Mouse (Mus musculus) inflammation-experienced regulatory T-cells, adult 6 months (primary cell): ENCODE measurements around the gene Plg. TPM values are rescaled to one million over a fixed set of nuclear protein-coding genes. Genes with fewer than 3 reads are reported as not detected.
A peak's percentile ranks its signal among the peaks of the same experiment; 100 is the strongest.

Experiments
- ATAC-seq: one replicate; pipeline ENCODE4 v1.8.0; 2017
- polyA plus RNA-seq, 3 experiments: library from polyadenylated mRNA; unstranded; fragments of 100-300 nt; shearing (Covaris generic); gene quantifications; one replicate each; pipeline ENCODE4 v1.2.1; 2017

Plg gene
- polyA plus RNA-seq = not detected

- no peak for ATAC-seq
These were observed at the start of gene Plg for GRCm38 (mm10) chr17:12377981-12378705. Gene Plg (plus strand): TSS chr17:12378608.

DNA sequence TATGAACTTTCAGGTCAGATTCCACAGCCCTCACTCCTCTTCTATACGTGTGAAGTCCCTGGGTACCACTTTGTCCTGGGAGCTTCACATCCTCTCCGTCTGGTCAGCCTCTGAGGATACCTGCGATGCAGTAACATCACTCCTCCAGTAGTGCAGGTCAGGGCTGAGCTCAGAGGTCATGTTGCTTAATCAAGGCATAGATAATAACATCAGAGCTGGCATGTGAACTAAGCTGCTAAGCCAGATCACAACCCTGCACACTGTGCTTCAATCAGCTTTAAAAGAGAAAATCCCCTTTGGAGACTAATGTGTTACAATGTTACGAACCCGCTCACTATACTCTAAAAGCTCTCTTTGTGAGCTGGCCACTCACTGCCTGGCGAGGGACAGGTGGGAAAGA lies 43.3 kb upstream of the Plg start:
- ATAC-seq = no peak

- ATAC-seq = no peak
These were observed 42.1 kb upstream of the Plg start for GRCm38 (mm10) chr17:12336073-12336868.

GRCm38 (mm10) chr17:12337156-12337555 lies 41.3 kb upstream of the Plg start:
- no peak for ATAC-seq

- no peak for ATAC-seq
These were observed 34.6 kb upstream of the Plg start for GRCm38 (mm10) chr17:12343702-12344376.

GRCm38 (mm10) chr17:12347462-12347861 lies 30.9 kb upstream of the Plg start:
- no peak for ATAC-seq

DNA sequence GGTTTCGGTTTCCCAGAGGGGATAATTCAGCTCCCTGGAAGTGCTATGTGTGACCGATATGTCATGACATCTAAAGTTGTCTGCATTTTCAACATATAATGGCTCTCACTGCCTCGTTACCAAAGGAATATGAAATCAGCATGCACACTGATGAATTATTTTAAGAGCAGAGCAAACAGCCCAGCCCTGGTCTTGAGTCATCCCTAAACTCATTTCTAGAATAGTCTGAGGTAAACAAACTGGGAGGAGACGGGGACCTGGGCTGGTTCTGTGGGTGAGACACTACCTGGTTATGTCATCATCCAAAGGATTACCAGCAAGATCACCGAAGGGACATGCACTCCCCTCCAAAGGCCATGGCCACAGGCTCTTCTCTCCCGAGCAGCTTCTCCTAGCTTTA lies 26.8 kb upstream of the Plg start:
- ATAC-seq = no peak

DNA sequence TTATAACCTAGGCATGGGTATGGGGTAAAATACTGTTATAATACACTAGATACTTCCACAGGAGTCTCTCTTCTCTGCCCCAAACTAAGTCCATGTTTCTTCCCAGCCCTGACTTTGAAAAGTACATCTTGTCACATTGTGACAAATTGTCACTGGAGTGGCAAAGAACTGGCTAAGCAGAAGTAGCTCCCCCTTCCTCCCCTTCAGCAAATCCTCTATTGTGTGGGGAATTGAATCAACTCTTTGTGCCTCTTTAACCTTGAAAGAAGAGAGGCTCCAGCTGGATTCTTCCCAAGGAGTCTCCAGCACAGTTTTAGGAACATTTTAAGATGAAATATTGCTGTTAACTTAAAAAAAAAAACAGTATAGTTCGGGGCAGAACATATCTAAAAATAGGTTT lies 25.6 kb upstream of the Plg start:
- no peak for ATAC-seq

GRCm38 (mm10) chr17:12359876-12360275 lies 18.5 kb upstream of the Plg start:
- ATAC-seq = no peak

DNA sequence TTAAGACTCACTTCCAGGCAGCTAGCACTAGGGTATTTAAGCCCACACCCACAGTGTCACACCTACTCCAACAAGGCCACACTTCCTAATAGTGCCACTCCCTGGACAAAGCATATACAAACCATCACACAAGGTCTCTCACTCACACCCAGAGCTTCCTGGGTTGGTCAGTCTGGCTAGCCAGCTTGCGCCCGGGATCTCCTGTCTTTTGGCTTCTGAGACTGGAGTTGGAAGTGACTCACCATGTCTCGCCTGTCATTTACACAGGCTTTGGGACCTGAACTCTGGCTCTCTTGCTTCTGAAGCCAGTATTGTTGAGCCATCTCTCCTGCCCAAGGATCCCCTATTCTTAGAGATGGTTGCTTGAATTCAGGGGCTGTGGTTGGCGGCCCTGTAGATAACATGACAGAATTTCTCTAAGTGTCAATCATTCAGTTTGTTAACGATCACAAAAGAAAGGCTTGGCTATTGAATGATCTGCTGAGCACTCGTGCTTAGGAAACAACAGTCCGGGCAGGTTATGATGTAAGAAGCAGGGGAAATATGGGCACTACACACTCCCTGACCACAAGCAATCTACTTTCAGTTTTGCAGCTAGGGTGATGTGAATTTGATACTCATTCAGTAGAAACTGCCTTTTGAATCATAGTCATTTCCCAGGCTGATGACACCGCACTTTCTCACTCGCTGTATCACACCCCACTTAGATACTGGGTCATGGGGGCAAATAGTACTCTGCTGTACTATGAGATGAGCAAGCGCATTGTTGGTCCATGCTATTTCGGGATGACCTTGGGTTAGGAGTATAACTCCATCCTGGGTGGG lies 14.6 kb upstream of the Plg start:
- peak; percentile 79 for ATAC-seq

DNA sequence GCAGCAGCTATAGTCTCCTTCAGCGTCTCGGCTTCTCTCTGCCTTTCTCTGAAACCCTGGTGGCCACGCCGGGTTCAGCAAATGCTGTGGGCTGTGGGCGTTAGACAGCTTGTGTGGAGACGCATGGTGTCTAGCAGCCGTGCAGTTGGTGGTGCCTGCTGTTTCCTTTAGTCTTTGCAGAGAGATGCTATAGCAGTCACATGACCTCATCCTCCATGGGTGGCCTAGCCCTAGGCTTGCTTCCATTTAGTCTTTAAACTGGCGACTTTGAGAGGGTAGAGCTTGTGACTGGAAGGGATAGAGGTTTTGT lies 14.0 kb upstream of the Plg start:
- peak; percentile 67 for ATAC-seq

DNA sequence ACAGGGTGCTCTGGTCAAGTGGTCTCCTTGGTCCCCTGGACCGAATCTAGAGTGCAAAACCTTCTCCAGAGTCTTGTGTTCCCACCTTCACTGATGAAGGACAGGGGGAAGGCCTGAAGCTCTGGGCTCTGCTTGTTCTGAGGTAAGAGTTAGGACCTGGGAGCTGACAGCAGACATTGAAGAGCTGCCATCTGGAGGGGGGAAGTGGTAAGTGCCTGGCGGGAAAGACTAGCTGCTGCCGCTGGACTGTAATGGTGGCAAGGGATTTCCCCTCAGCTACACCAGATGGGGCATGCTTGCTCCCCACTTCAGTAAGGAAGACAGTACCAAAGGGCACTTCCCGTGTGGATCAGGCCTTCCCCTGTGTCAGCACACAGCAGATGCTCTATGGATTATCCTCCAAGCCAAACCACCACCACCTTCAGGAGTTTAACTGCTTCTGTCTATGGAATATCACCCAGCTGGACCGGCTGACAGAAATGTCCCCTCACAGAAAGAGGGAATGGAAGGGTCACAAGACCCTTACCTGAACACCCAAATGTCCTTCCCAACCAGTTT lies 11.0 kb upstream of the Plg start:
- peak; percentile 50 for ATAC-seq

GRCm38 (mm10) chr17:12369393-12369792 lies 9.0 kb upstream of the Plg start:
- no peak for ATAC-seq

- ATAC-seq = no peak
These were observed 8.1 kb upstream of the Plg start for GRCm38 (mm10) chr17:12370289-12370688.

GRCm38 (mm10) chr17:12371310-12371925 lies 7.0 kb upstream of the Plg start:
- peak; percentile 62 for ATAC-seq

DNA sequence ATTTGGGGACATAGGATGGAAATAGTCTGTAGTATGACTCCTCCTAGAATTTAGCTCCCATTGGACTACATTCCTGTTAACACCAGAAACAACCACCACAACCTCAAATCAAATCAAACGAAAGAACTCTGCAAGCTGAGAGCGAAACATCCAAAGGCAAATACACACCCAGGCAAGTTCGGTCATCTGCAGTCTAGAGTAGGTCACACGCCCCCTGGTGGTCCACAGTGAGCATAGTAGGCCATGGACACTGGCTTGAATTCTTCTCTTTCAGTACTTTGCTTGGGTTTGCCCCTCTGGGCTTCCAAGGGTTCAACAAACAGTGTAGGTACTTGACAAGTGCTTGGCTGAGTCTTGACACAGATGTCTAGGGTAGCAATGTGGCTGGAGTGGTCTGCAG lies 6.4 kb upstream of the Plg start:
- peak; percentile 75 for ATAC-seq

DNA sequence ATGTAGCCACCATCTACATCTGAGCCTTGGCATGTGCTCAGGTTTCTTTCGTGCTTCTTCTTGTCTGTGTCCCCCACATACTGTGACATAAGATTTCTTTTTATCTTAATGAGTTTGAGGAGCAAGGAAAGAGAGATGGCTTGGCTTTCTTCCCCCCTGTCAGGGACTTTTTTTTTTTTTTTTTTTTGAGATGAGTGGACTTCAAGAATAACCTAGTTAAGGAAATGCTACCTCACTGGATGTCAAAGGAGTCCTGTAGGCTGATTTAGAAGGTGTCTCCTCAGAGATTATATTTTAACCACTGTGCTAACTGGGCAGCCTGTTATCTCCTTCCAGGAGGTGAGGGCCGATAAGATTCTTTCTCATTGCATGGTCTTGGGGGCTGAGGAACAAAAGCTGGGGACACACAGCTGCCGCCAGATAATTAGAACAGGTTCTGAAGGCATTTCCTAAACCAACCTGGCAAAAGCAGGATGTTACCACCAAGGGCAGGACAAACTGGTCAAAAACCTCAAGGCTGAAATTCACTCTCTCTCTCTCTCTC lies 4.7 kb upstream of the Plg start:
- ATAC-seq = no peak

GRCm38 (mm10) chr17:12380287-12380686 lies 1.9 kb downstream of the Plg start:
- no peak for ATAC-seq

GRCm38 (mm10) chr17:12381579-12381978 lies 3.2 kb downstream of the Plg start:
- ATAC-seq = no peak

- ATAC-seq = no peak
These were observed 4.1 kb downstream of the Plg start for GRCm38 (mm10) chr17:12382531-12382930.

GRCm38 (mm10) chr17:12385049-12385794 lies 6.8 kb downstream of the Plg start:
- ATAC-seq = no peak
